Mouse (Mus musculus): Measurements from ENCODE around the gene Gm16181. TPM values are rescaled to one million over a fixed set of nuclear protein-coding genes. Genes with fewer than 3 reads are reported as not detected.

Gene Gm16181
- polyA plus RNA-seq (2014; fragmentation: Illumina TruSeq; extraction: RNeasy Lipid Tissue Mini Kit (QIAGEN cat#74804); ENCODE audit: low read depth, low replicate concordance), result 1.8 TPM

DNA sequence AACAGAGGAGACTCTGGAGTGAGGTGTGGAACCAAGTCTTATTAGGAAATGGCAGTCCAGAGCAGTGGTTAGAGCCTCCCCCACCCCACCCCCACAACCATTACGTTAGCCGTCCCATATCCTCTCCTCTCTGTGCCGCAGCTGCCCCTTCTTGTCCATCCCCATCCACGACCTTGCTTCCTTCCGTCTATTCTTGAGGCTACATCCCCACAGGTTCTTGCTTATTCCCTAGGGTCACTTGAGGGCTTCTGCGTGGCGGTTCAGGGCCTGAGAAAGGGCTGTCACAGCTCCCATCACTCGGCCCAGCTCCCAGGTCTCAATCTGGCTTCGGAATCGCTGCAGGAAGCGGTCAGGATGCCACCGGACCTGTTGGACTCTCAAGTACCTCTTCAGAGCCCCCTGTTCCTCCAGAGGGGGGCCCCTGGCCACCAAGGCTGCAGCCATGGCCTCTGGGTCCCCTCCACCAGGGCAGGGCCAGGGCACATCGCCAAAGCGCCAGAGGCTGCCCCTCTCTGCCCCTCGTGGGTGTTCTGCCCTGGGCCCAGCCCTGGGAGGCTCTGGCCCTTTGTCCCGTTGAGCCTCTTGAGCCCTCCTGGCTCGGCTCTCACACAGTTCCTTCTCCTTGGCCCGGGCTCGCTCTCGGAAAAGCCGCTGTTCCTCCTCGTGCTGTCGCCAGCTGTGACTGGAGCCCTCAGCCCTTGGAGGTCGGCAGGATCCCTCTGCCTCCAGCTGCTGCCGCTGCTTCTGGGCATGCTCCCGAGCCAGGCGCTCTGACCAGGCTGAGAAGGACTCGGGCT, at the start of gene Gm16181:
TSS of gene Gm16181 (plus strand) at position 679 of the 797 bp plus-strand sequence.

DNA sequence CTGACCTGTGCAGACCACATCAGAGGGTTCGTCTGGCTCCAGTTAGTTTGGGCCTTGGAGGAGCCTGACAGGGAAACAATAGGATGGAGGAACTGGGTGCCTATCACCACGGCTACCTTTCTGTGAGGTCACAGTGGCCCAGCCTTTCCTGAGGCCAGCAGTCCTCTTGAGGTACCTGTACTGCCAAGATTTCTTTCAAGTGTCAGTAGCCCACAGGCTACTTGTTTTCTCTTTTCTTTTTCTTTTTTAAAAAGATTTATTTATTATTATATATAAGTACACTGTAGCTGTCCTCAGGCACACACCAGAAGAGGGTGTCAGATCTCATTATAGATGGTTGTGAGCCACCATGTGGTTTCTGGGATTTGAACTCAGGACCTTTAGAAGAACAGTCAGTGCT, 44.7 kb upstream of the Gm16181 start, which contains the start of gene Aif1:
TSS of gene Aif1 (minus strand) at position 101 of the 400 bp plus-strand sequence.

DNA sequence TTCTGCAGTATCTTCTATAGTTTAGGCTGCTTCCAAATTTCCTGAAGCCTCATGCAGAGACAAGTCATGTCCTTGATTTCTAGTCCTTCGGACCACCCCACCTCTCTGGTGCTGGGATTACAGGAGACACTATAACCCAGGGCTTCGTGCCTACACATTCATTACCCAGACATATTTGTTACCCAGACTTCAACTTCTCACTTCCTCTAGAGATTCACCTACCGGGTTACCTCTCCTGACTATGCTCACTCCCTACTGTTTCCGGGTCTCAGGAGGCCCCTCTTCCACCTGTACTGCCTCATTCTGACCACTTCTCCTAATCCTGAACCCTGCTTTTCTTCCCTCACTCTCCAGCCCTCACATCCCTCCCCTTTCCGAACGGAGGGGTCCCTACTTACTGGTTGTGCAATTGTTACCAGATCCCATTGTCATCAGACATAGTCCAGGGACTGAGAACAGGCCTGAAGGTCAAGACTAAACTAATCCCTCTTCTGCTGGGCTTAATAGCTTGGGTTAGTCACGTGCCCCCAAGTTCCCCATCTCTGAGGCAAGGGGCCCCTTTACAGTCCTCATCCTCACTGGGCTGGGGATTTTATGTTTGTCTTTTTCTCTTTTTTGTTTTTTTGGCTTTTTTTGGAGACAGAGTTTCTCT, 32.5 kb upstream of the Gm16181 start, which contains the start of gene Lst1:
TSS of gene Lst1 (minus strand) at position 481 of the 652 bp plus-strand sequence.

DNA sequence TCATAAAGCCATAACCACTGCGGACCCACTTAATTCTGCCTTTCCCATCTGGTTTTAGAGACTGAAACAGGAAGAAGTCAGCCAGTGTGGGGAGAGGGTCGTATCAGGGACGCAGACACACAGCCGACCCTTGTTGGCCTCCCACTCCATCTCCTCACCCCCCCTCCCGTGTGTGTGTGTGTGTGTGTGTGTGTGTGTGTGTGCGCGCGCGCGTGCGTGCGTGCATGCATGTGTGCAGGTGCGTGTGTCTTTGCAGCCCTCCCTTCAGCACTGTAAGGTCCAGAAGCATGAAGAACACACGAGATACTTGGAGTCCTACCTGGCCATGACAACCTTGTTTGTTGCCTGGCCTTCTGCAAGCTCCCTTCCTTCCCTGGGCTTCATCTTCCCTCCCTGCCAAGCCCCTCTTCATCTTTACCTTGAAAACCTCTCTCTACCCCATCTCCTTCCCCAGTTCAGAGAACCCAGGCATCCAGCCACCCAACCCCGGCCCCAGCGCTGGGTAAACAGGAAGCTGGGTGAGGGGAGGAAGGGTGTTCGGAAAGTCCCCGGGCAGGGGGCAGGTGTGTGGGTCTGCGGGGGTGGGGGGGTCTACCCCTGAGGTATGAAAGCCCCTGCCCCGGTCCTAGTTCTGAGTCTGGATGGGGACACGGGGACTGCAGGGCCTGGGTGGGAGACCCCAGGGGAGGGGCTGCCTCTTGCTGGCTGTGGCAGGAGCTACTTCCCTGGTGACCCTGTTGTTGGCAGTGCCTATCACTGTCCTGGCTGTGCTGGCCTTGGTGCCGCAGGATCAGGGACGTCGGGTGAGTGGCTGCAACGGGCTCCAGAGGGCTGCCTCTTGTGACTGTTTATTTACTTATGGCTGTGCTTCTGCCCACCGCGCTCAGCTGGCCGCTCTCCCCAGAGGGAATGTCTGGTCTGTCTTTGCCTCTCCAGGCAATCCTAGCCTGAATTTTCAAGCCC, 26.5 kb upstream of the Gm16181 start, which contains the start of gene Ltb:
TSS of gene Ltb (plus strand) at position 559 of the 963 bp plus-strand sequence.

DNA sequence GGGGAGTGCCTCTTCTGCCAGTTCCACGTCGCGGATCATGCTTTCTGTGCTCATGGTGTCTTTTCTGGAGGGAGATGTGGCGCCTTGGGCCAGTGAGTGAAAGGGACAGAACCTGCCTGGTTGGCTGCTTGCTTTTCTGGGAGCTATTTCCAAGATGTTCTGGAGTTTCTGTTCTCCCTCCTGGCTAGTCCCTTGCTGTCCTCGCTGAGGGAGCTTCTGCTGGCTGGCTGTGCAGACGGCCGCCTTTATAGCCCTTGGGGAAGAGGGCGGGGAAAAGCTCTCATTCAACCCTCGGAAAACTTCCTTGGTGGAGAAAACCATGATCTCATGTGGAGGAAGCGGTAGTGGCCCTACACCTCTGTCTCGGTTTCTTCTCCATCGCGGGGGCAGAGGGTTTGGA, 18.8 kb upstream of the Gm16181 start, which contains the start of gene Tnf:
TSS of gene Tnf (minus strand) at position 221 of the 400 bp plus-strand sequence.

DNA sequence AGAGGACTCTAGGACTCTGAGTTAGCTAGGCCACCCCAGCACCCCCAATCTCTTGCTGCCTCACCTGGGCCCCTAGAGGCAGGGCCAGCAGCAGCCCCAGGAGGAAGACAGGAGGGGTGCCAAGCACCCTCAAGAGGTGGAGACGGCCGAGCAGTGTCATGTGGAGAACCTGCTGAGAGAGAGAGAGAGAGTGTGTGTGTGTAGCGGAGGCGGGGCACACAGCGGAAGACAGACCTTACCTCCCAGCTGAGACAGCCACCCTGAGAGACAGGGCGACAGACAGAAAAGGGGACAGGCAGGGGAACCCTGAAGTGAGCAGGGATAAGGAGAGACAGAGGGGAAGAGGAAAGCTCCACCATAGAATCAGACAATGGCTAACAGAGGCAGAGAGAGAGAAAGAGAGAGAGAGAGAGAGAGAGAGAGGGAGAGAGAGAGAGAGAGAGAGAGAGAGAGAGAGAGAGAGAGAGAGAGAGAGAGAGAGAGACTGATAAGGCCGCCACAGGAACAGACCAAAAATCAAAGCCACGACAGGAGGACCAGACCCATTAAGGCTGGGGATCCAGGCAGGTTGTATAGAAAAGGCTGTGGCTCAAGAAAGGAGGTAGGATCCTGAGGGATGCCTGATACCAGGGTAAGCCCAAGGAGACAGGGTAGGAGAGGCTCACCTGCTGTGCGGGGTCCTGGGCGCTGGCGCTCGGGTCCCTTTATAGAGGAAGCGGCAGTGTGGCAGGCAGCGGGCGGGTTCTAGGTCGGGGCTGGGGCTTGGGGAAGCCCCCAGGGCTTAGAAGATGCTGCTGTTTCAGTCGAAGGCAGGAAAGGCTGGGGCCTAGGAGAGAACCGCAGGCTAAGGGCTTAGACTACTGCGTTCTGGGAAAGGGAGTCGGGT, 15.9 kb upstream of the Gm16181 start, which contains the start of gene Lta:
TSS of gene Lta (minus strand) at position 858 of the 886 bp plus-strand sequence.

DNA sequence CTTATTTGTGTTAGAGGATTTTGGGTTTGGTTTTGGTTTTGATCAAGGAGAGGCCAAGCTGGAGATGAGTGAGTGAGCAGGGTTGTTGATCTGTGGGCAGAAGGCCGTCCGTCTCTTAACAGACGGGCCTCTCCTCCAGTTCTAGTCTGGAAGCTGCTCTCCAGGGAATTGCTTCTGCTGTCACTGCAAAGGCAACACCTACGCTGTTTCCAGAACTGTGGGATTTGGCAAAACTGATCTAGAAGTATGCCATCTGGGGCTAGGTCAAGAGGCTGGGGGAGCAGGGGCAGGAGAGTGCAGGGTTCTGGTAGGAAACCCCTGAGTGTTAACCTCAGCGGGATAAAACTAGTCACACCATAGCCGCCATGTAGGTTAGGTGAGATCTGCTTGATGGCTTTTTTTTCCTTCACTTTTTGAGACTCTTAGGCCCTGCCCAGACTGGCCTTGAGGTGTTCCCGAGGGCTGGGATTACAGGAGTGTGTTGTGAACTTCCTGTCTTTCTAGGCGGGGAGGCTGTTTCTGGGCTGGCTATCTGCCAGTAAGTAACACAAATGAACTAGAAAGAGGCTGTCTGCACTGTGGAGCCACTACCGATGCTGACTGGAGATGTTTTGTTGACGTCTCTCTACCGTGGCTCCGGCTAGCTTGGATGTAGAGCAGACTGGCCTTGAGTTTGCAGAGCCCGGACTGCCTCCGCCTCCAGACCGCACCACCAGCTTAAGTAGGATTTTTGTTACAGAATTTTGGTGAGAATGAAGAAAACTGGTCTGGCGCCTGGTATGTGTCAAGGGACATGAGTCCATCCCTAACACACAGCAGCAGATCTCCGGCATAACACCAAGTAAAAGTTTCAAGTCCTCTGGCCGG, 12.7 kb downstream of the Gm16181 start, which contains the start of gene Atp6v1g2:
TSS of gene Atp6v1g2 (plus strand) at position 547 of the 867 bp plus-strand sequence.

DNA sequence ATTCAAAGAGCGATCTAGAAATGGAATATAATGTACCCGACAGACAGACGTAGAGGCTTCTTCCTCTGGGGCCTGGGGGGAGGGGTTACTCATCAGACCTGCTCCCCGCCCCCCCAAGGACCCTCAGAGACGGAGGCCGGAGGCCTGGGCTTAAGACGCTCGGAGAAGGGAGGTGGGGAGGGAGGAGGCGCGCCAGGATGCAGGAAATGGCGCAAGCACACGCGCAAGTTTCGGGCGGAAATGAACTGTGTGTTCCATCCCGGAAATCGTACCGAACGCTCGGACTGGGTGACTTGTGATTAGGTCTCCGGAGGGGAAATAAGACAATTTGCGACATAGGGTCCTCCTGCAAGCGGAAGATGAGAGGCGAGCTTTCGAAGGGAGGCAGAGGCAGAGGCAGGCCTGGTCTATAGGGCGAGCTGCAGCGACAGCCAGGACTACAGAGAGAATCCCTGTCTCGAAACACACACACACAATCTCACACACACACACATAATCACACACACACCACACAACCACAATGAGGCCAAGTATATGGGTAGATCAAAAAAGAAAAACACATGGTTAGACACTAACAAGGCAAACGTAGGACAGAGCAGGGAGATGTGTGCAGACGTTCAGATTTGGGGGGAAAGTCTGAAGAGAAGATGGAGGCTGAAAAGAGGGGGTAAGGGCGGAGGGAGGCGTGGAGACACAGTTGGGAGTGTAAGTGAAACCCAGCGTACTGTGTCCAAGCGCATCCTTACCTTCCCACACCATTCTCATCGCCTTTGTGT, 15.2 kb downstream of the Gm16181 start, which contains the start of gene Nfkbil1:
TSS of gene Nfkbil1 (minus strand) at position 179 of the 776 bp plus-strand sequence.

DNA sequence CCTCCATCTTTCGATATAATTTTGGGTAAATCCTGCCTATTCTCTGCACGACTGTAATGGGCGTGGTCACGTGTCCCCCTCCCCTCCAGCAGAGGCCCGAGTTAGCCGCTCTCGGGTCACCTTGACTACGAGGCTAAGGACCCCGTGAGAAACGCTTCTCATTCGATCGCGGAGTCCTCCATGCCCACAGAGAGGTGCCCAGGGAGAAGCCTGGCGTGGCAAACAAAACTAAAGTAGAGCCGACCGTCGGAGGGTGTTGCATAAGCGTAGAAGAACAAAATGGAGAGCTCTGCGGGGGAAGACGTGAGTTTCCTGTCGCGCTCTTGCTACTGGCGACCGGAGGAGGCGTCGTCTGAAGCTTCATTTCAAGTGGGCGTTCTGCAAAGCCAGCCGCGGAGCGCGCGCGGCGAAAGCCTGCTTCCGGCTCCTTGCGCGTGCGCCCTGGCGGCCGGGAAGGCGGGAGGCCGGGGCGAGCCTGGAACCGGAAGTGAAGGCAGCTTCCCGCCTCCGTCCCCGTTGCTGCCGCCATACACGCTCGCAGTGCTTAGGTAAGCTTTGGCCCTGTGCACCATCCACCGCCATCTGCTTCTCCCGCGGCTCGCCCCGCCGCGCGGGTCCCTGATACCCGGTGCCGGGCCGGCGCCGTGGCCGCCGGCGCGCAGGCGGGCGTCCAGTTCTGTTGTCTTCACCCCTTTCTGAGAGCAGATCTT, 20.8 kb downstream of the Gm16181 start, which contains the start of gene Ddx39b:
TSS of gene Ddx39b (plus strand) at position 442 of the 710 bp plus-strand sequence.

DNA sequence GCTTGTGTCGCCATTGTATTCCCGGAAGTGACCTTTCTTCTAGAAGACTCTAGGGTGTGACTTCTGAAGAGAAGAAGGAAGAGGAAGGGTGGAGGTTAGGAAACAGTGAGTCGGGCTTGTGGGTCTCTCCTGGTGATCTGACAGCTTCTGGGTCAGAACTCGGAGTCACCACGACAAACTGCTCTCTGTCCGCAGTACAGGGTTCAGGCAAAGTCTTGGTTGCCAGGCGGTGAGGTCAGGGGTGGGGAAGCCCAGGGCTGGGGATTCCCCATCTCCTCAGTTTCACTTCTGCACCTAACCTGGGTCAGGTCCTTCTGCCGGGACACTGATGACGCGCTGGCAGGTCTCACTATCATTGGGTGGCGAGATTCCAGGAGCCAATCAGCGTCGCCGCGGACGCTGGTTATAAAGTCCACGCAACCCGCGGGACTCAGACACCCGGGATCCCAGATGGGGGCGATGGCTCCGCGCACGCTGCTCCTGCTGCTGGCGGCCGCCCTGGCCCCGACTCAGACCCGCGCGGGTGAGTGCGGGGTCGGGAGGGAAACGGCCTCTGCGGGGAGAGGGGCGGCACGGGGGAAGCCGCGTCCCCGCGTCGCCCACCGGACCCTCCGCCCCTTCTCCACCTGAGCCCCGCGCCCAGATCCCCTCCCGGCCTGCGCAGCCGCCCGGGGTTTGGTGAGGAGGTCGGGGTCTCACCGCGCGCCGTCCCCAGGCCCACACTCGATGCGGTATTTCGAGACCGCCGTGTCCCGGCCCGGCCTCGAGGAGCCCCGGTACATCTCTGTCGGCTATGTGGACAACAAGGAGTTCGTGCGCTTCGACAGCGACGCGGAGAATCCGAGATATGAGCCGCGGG, 42.3 kb downstream of the Gm16181 start, which contains the start of gene H2-D1:
TSS of gene H2-D1 (plus strand) at position 67 of the 859 bp plus-strand sequence.

Other genes with a start within 250 kb of the Gm16181 start
- 10.2 TPM for gene Hspa1a, start 248.7 kb upstream of the Gm16181 start, polyA plus RNA-seq (2014; fragmentation: Illumina TruSeq; extraction: RNeasy Lipid Tissue Mini Kit (QIAGEN cat#74804); ENCODE audit: low read depth, low replicate concordance)
- gene Hspa1l, start 248.1 kb upstream of the Gm16181 start, polyA plus RNA-seq (2014; fragmentation: Illumina TruSeq; extraction: RNeasy Lipid Tissue Mini Kit (QIAGEN cat#74804); ENCODE audit: low read depth, low replicate concordance), result 9.2 TPM
- gene Lsm2, start 239.0 kb upstream of the Gm16181 start, polyA plus RNA-seq (2014; fragmentation: Illumina TruSeq; extraction: RNeasy Lipid Tissue Mini Kit (QIAGEN cat#74804); ENCODE audit: low read depth, low replicate concordance), result 17.0 TPM
- 20.7 TPM for gene Vars, start 219.8 kb upstream of the Gm16181 start, polyA plus RNA-seq (2014; fragmentation: Illumina TruSeq; extraction: RNeasy Lipid Tissue Mini Kit (QIAGEN cat#74804); ENCODE audit: low read depth, low replicate concordance)
- 6.5 TPM for gene Vwa7, start 204.3 kb upstream of the Gm16181 start, polyA plus RNA-seq (2014; fragmentation: Illumina TruSeq; extraction: RNeasy Lipid Tissue Mini Kit (QIAGEN cat#74804); ENCODE audit: low read depth, low replicate concordance)
- gene Sapcd1, start 192.8 kb upstream of the Gm16181 start, polyA plus RNA-seq (2014; fragmentation: Illumina TruSeq; extraction: RNeasy Lipid Tissue Mini Kit (QIAGEN cat#74804); ENCODE audit: low read depth, low replicate concordance), result 0.58 TPM
- gene Msh5, start 174.1 kb upstream of the Gm16181 start, polyA plus RNA-seq (2014; fragmentation: Illumina TruSeq; extraction: RNeasy Lipid Tissue Mini Kit (QIAGEN cat#74804); ENCODE audit: low read depth, low replicate concordance), result 0.55 TPM
- 50.4 TPM for gene Clic1, start 170.9 kb upstream of the Gm16181 start, polyA plus RNA-seq (2014; fragmentation: Illumina TruSeq; extraction: RNeasy Lipid Tissue Mini Kit (QIAGEN cat#74804); ENCODE audit: low read depth, low replicate concordance)
- gene Ddah2, start 161.8 kb upstream of the Gm16181 start, polyA plus RNA-seq (2014; fragmentation: Illumina TruSeq; extraction: RNeasy Lipid Tissue Mini Kit (QIAGEN cat#74804); ENCODE audit: low read depth, low replicate concordance), result 33.4 TPM
- not detected for gene Ly6g6c, start 155.4 kb upstream of the Gm16181 start, polyA plus RNA-seq (2014; fragmentation: Illumina TruSeq; extraction: RNeasy Lipid Tissue Mini Kit (QIAGEN cat#74804); ENCODE audit: low read depth, low replicate concordance)
- not detected for gene Mpig6b, start 154.7 kb upstream of the Gm16181 start, polyA plus RNA-seq (2014; fragmentation: Illumina TruSeq; extraction: RNeasy Lipid Tissue Mini Kit (QIAGEN cat#74804); ENCODE audit: low read depth, low replicate concordance)
- gene Ly6g6e, start 143.9 kb upstream of the Gm16181 start, polyA plus RNA-seq (2014; fragmentation: Illumina TruSeq; extraction: RNeasy Lipid Tissue Mini Kit (QIAGEN cat#74804); ENCODE audit: low read depth, low replicate concordance), result not detected
- gene Ly6g6d, start 142.8 kb upstream of the Gm16181 start, polyA plus RNA-seq (2014; fragmentation: Illumina TruSeq; extraction: RNeasy Lipid Tissue Mini Kit (QIAGEN cat#74804); ENCODE audit: low read depth, low replicate concordance), result not detected
- not detected for gene Ly6g6f, start 135.2 kb upstream of the Gm16181 start, polyA plus RNA-seq (2014; fragmentation: Illumina TruSeq; extraction: RNeasy Lipid Tissue Mini Kit (QIAGEN cat#74804); ENCODE audit: low read depth, low replicate concordance)
- 72.3 TPM for gene Abhd16a, start 131.6 kb upstream of the Gm16181 start, polyA plus RNA-seq (2014; fragmentation: Illumina TruSeq; extraction: RNeasy Lipid Tissue Mini Kit (QIAGEN cat#74804); ENCODE audit: low read depth, low replicate concordance)
- gene Ly6g5c, start 112.6 kb upstream of the Gm16181 start, polyA plus RNA-seq (2014; fragmentation: Illumina TruSeq; extraction: RNeasy Lipid Tissue Mini Kit (QIAGEN cat#74804); ENCODE audit: low read depth, low replicate concordance), result not detected
- 0.39 TPM for gene Ly6g5b, start 105.4 kb upstream of the Gm16181 start, polyA plus RNA-seq (2014; fragmentation: Illumina TruSeq; extraction: RNeasy Lipid Tissue Mini Kit (QIAGEN cat#74804); ENCODE audit: low read depth, low replicate concordance)
- gene Gpank1, start 99.4 kb upstream of the Gm16181 start, polyA plus RNA-seq (2014; fragmentation: Illumina TruSeq; extraction: RNeasy Lipid Tissue Mini Kit (QIAGEN cat#74804); ENCODE audit: low read depth, low replicate concordance), result 17.0 TPM
- 145 TPM for gene Csnk2b, start 98.8 kb upstream of the Gm16181 start, polyA plus RNA-seq (2014; fragmentation: Illumina TruSeq; extraction: RNeasy Lipid Tissue Mini Kit (QIAGEN cat#74804); ENCODE audit: low read depth, low replicate concordance)
- gene D17H6S53E, start 94.5 kb upstream of the Gm16181 start, polyA plus RNA-seq (2014; fragmentation: Illumina TruSeq; extraction: RNeasy Lipid Tissue Mini Kit (QIAGEN cat#74804); ENCODE audit: low read depth, low replicate concordance), result 22.9 TPM
- gene Apom, start 88.8 kb upstream of the Gm16181 start, polyA plus RNA-seq (2014; fragmentation: Illumina TruSeq; extraction: RNeasy Lipid Tissue Mini Kit (QIAGEN cat#74804); ENCODE audit: low read depth, low replicate concordance), result not detected
- 122 TPM for gene Bag6, start 85.7 kb upstream of the Gm16181 start, polyA plus RNA-seq (2014; fragmentation: Illumina TruSeq; extraction: RNeasy Lipid Tissue Mini Kit (QIAGEN cat#74804); ENCODE audit: low read depth, low replicate concordance)
- gene Prrc2a, start 55.9 kb upstream of the Gm16181 start, polyA plus RNA-seq (2014; fragmentation: Illumina TruSeq; extraction: RNeasy Lipid Tissue Mini Kit (QIAGEN cat#74804); ENCODE audit: low read depth, low replicate concordance), result 139 TPM
- 6.0 TPM for gene Aif1, start 44.8 kb upstream of the Gm16181 start, polyA plus RNA-seq (2014; fragmentation: Illumina TruSeq; extraction: RNeasy Lipid Tissue Mini Kit (QIAGEN cat#74804); ENCODE audit: low read depth, low replicate concordance)
- gene Lst1, start 32.4 kb upstream of the Gm16181 start, polyA plus RNA-seq (2014; fragmentation: Illumina TruSeq; extraction: RNeasy Lipid Tissue Mini Kit (QIAGEN cat#74804); ENCODE audit: low read depth, low replicate concordance), result 4.1 TPM
- gene Ltb, start 26.4 kb upstream of the Gm16181 start, polyA plus RNA-seq (2014; fragmentation: Illumina TruSeq; extraction: RNeasy Lipid Tissue Mini Kit (QIAGEN cat#74804); ENCODE audit: low read depth, low replicate concordance), result 0.68 TPM
- gene Tnf, start 18.8 kb upstream of the Gm16181 start, polyA plus RNA-seq (2014; fragmentation: Illumina TruSeq; extraction: RNeasy Lipid Tissue Mini Kit (QIAGEN cat#74804); ENCODE audit: low read depth, low replicate concordance), result 0.29 TPM
- not detected for gene Lta, start 15.5 kb upstream of the Gm16181 start, polyA plus RNA-seq (2014; fragmentation: Illumina TruSeq; extraction: RNeasy Lipid Tissue Mini Kit (QIAGEN cat#74804); ENCODE audit: low read depth, low replicate concordance)
- 4.9 TPM for gene Atp6v1g2, start 12.8 kb downstream of the Gm16181 start, polyA plus RNA-seq (2014; fragmentation: Illumina TruSeq; extraction: RNeasy Lipid Tissue Mini Kit (QIAGEN cat#74804); ENCODE audit: low read depth, low replicate concordance)
- gene Nfkbil1, start 15.0 kb downstream of the Gm16181 start, polyA plus RNA-seq (2014; fragmentation: Illumina TruSeq; extraction: RNeasy Lipid Tissue Mini Kit (QIAGEN cat#74804); ENCODE audit: low read depth, low replicate concordance), result 6.4 TPM
- 112 TPM for gene Ddx39b, start 20.9 kb downstream of the Gm16181 start, polyA plus RNA-seq (2014; fragmentation: Illumina TruSeq; extraction: RNeasy Lipid Tissue Mini Kit (QIAGEN cat#74804); ENCODE audit: low read depth, low replicate concordance)
- 162 TPM for gene H2-D1, start 41.9 kb downstream of the Gm16181 start, polyA plus RNA-seq (2014; fragmentation: Illumina TruSeq; extraction: RNeasy Lipid Tissue Mini Kit (QIAGEN cat#74804); ENCODE audit: low read depth, low replicate concordance)
- not detected for gene H2-Q1, start 99.6 kb downstream of the Gm16181 start, polyA plus RNA-seq (2014; fragmentation: Illumina TruSeq; extraction: RNeasy Lipid Tissue Mini Kit (QIAGEN cat#74804); ENCODE audit: low read depth, low replicate concordance)
- 0.50 TPM for gene H2-Q2, start 121.4 kb downstream of the Gm16181 start, polyA plus RNA-seq (2014; fragmentation: Illumina TruSeq; extraction: RNeasy Lipid Tissue Mini Kit (QIAGEN cat#74804); ENCODE audit: low read depth, low replicate concordance)
- 29.8 TPM for gene H2-Q4, start 158.8 kb downstream of the Gm16181 start, polyA plus RNA-seq (2014; fragmentation: Illumina TruSeq; extraction: RNeasy Lipid Tissue Mini Kit (QIAGEN cat#74804); ENCODE audit: low read depth, low replicate concordance)
- gene H2-Q6, start 204.0 kb downstream of the Gm16181 start, polyA plus RNA-seq (2014; fragmentation: Illumina TruSeq; extraction: RNeasy Lipid Tissue Mini Kit (QIAGEN cat#74804); ENCODE audit: low read depth, low replicate concordance), result 6.8 TPM
- 9.3 TPM for gene H2-Q7, start 218.3 kb downstream of the Gm16181 start, polyA plus RNA-seq (2014; fragmentation: Illumina TruSeq; extraction: RNeasy Lipid Tissue Mini Kit (QIAGEN cat#74804); ENCODE audit: low read depth, low replicate concordance)
- 1.7 TPM for gene H2-Q10, start 249.3 kb downstream of the Gm16181 start, polyA plus RNA-seq (2014; fragmentation: Illumina TruSeq; extraction: RNeasy Lipid Tissue Mini Kit (QIAGEN cat#74804); ENCODE audit: low read depth, low replicate concordance)

Data from heart, adult 10 weeks (tissue).